Comparison of ENCODE assay signal across 8 mouse cellular contexts in the genomic region with DNA sequence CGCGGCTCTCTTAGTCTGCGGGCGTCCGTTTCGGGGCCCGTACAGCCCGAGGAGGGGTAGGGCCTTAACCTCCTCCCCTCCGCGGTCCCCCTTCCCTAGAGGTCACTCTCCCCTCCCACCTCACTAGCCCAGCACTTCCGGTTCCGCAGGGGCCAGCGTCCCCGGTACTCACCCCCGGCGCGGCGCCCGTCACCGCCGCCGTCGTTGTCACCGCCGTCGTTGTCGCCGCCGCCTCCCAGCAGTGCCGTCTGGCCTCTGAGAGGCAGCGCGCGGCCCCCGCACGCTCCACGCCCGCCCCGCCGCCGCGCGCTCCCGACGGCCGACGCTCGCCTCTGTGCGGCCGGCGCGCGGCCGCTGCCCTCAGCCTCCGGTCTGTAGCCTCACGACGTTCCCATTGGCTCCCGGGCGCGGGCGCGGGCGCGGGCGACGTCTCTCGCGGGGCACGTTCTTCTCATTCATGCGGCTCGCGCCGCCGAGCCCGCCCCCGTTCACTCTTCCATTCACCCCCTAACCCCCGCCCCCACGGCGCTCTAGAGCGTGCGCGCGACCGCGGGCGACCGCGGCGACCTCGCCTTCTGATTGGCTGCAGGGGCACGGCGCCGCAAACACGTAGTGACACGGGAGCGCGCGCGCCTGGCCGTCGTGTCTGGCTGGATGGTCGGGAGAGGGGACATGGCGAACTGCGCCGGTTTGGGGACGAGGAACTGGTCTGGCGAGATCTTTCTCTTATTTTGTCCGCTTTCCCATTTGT. TPM values are rescaled to one million over a fixed set of nuclear protein-coding genes. Genes with fewer than 3 reads are reported as not detected.
DNase-seq lines count a peak whose midpoint lies in the region; ATAC-seq and TF ChIP-seq lines count a peak whose summit lies in the region.

A gene (minus strand): TSS at position 370 of the 751 bp plus-strand sequence.

- peak within 1 kb of the TSS; percentile 95 for H3K9ac ChIP-seq in embryonic facial prominence, embryonic 14.5 days (ENCODE audit: low read depth, low read length)
- H3K9ac ChIP-seq in heart, adult 2 months (ENCODE audit: low read depth, low read length), result peak within 1 kb of the TSS; percentile 95
- H3K9ac ChIP-seq in limb, embryonic 13.5 days, result peak within 1 kb of the TSS; percentile 96
- H3K9ac ChIP-seq in midbrain, embryonic 16.5 days (ENCODE audit: low read depth, low read length), result peak within 1 kb of the TSS; percentile 80

- under 1% methylated on average over 62 of the region's 107 CpGs for WGBS in embryonic facial prominence, embryonic 14.5 days
- WGBS in heart, adult 2 months, result under 1% methylated on average over 103 of the region's 107 CpGs
- WGBS in limb, embryonic 13.5 days, result under 1% methylated on average over 92 of the region's 107 CpGs
- under 1% methylated on average over 79 of the region's 107 CpGs for WGBS in midbrain, embryonic 16.5 days

- H3K9me3 ChIP-seq in embryonic facial prominence, embryonic 14.5 days (ENCODE audit: control insufficient read depth, low read length), result no peaks in the 10 kb centered on the region
- no peaks in the 10 kb centered on the region for H3K9me3 ChIP-seq in limb, embryonic 13.5 days
- no peaks in the 10 kb centered on the region for H3K9me3 ChIP-seq in midbrain, embryonic 16.5 days (replicated peaks; ENCODE audit: control insufficient read depth, low read length, poor library complexity, severe bottlenecking)

- peak within 1 kb of the TSS; percentile 73 for H3K4me2 ChIP-seq in embryonic facial prominence, embryonic 14.5 days (ENCODE audit: low read depth, low read length)
- H3K4me2 ChIP-seq in limb, embryonic 13.5 days (replicated peaks), result peak within 1 kb of the TSS; percentile 74
- H3K4me2 ChIP-seq in midbrain, embryonic 16.5 days (ENCODE audit: low read length), result peak within 1 kb of the TSS; percentile 82

- TF ChIP-seq EP300 in heart, adult 2 months (IDR thresholded peaks at IDR 0.05; ENCODE audit: insufficient read depth, low read depth, low read length), result 0 out of 2 replicates have a peak, but pooled peaks have one; percentile 9

- TF ChIP-seq CTCF in heart, adult 2 months (IDR thresholded peaks at IDR 0.05), result no peak

- intact Hi-C loops in heart, adult 2 months (cut with DNase I), result loop anchor here (2.0 kb wide), 1 partner anchor 36 kb away; a partner anchor contains a TSS

- DNase-seq in 3T3-L1 (ENCODE audit: low read depth, low spot score), result peak; percentile 96
- DNase-seq in adrenal gland, postnatal 4 days (ENCODE audit: low spot score in 2 of 2), result peak; percentile 97 to 99
- peak; percentile 98 for DNase-seq in embryonic facial prominence, embryonic 14.5 days (ENCODE audit: low spot score)
- DNase-seq in heart, adult 2 months, result peak; percentile 98 to 99
- peak; percentile 98 for DNase-seq in kidney, adult 8-10 months
- peak; percentile 95 to 99 for DNase-seq in spleen, postnatal 10 days (ENCODE audit: low spot score in 2 of 2)

- H3K27ac ChIP-seq in embryonic facial prominence, embryonic 14.5 days (replicated peaks; ENCODE audit: low read depth, low read length), result peak within 1 kb of the TSS; percentile 97
- H3K27ac ChIP-seq in heart, adult 2 months, result peak within 1 kb of the TSS; percentile 99
- peak within 1 kb of the TSS; percentile 94 for H3K27ac ChIP-seq in limb, embryonic 13.5 days
- H3K27ac ChIP-seq in midbrain, embryonic 16.5 days (ENCODE audit: low read length), result peak within 1 kb of the TSS; percentile 97

- ATAC-seq in embryonic facial prominence, embryonic 14.5 days (ENCODE audit: low read depth), result peak; percentile 97
- ATAC-seq in limb, embryonic 13.5 days (ENCODE audit: low FRiP score, low read depth), result peak; percentile 94
- peak; percentile 97 for ATAC-seq in midbrain, embryonic 16.5 days

- peak within 1 kb of the TSS; percentile 97 for H3K4me3 ChIP-seq in embryonic facial prominence, embryonic 14.5 days (ENCODE audit: low read depth, low read length)
- peak within 1 kb of the TSS; percentile 97 for H3K4me3 ChIP-seq in heart, adult 2 months
- H3K4me3 ChIP-seq in limb, embryonic 13.5 days, result peak within 1 kb of the TSS; percentile 77
- H3K4me3 ChIP-seq in midbrain, embryonic 16.5 days (ENCODE audit: low read depth, low read length), result peak within 1 kb of the TSS; percentile 68

- peaks cover 1% of the 10 kb centered on the region; the same call in 1 of the 2 replicates for H3K79me2 ChIP-seq in heart, adult 2 months (replicated peaks; ENCODE audit: control insufficient read depth, insufficient read depth, low read length)

- no peaks in the 10 kb centered on the region for H3K27me3 ChIP-seq in embryonic facial prominence, embryonic 14.5 days (replicated peaks; ENCODE audit: control insufficient read depth, insufficient read depth, low read length)
- no peaks in the 10 kb centered on the region for H3K27me3 ChIP-seq in heart, adult 2 months (ENCODE audit: control insufficient read depth, insufficient read depth, low read length)
- H3K27me3 ChIP-seq in limb, embryonic 13.5 days, result no peaks in the 10 kb centered on the region
- no peaks in the 10 kb centered on the region for H3K27me3 ChIP-seq in midbrain, embryonic 16.5 days (ENCODE audit: control insufficient read depth, insufficient read depth, low read depth, low read length)

- peaks cover 14% of the 10 kb centered on the region for H3K36me3 ChIP-seq in embryonic facial prominence, embryonic 14.5 days (ENCODE audit: control insufficient read depth, insufficient read depth, low read length)
- H3K36me3 ChIP-seq in heart, adult 2 months (ENCODE audit: control insufficient read depth, insufficient read depth, low read length), result peaks cover 8% of the 10 kb centered on the region
- H3K36me3 ChIP-seq in limb, embryonic 13.5 days, result peaks cover 11% of the 10 kb centered on the region
- H3K36me3 ChIP-seq in midbrain, embryonic 16.5 days (ENCODE audit: control insufficient read depth, insufficient read depth, low read length), result peaks cover 4% of the 10 kb centered on the region; the same call in 1 of the 2 replicates

- H3K4me1 ChIP-seq in embryonic facial prominence, embryonic 14.5 days (ENCODE audit: control insufficient read depth, insufficient read depth, low read length), result peaks cover 9% of the 10 kb centered on the region
- peaks cover 2% of the 10 kb centered on the region for H3K4me1 ChIP-seq in heart, adult 2 months (ENCODE audit: control insufficient read depth, insufficient read depth, low read length)
- peaks cover 13% of the 10 kb centered on the region for H3K4me1 ChIP-seq in limb, embryonic 13.5 days
- H3K4me1 ChIP-seq in midbrain, embryonic 16.5 days (ENCODE audit: control insufficient read depth, insufficient read depth, low read length), result peaks cover 16% of the 10 kb centered on the region

- TF ChIP-seq POLR2A in heart, adult 2 months (IDR thresholded peaks at IDR 0.05; ENCODE audit: insufficient read depth, low read depth, low read length), result peak; percentile 95

RNA-seq across cellular contexts. Expression of the gene that starts here (rescaled TPM):
- 10 to 100 TPM; 52.5 to 61.7 TPM for total RNA-seq in adrenal gland, postnatal 4 days (2021)
- polyA plus RNA-seq in embryonic facial prominence, embryonic 14.5 days (2014; fragmentation: Nextera tagmentation; extraction: Ambion mirVana), result 31.4 and 31.6 TPM in 2 replicates
- total RNA-seq in heart, adult 2 months (2021), result 10 to 100 TPM; 62.8 to 72.5 TPM
- polyA plus RNA-seq in heart, adult 2 months (2012; rRNA removed), result 47.6 and 61.2 TPM in 2 replicates
- polyA plus RNA-seq in limb, embryonic 13.5 days (2015; fragmentation: Nextera tagmentation; extraction: Ambion mirVana), result 25.6 and 27.8 TPM in 2 replicates
- polyA plus RNA-seq in midbrain, embryonic 16.5 days (2015; fragmentation: Nextera tagmentation; extraction: Ambion mirVana), result 19.5 and 21.3 TPM in 2 replicates

Comparison
In these comparisons a context has a peak if more than half of its experiments do, and no peak if none do; other contexts are left out.
1. Peak in every context shown above with its lines: DNase-seq, ATAC-seq, H3K4me3 ChIP-seq and H3K27ac ChIP-seq.